Mouse (Mus musculus): ENCODE data around the gene Vegfd.

The Vegfd gene

GRCm38 (mm10) chrX:164408301-164408927, 35.2 kb downstream of the Vegfd start:
- peaks cover 16% of the 10 kb centered on the region for H3K4me1 ChIP-seq (replicated peaks; ENCODE audit: low read depth, low read length)
- no peak for TF ChIP-seq NANOG (IDR thresholded peaks at IDR 0.05; ENCODE audit: borderline replicate concordance, low read length)
- TF ChIP-seq POU5F1 (IDR thresholded peaks at IDR 0.05; ENCODE audit: borderline replicate concordance, low read length) = no peak
- no peak overlapping the region for H3K4me3 ChIP-seq (replicated peaks; ENCODE audit: low read length)
- no peaks in the 10 kb centered on the region for H3K9me3 ChIP-seq (ENCODE audit: low read length)
- H3K27me3 ChIP-seq (ENCODE audit: insufficient read depth, low read length) = no peaks in the 10 kb centered on the region
- H3K36me3 ChIP-seq (ENCODE audit: insufficient read depth, low read length) = no peaks in the 10 kb centered on the region

GRCm38 (mm10) chrX:164410562-164410961, 37.4 kb downstream of the Vegfd start:
- Histone ChIP-seq H3K27me3 (ENCODE audit: insufficient read depth, low read length) (no peaks in the 10 kb centered on the region), H3K36me3 (ENCODE audit: insufficient read depth, low read length) (no peaks in the 10 kb centered on the region), H3K9me3 (ENCODE audit: low read length) (no peaks in the 10 kb centered on the region), H3K4me3 (replicated peaks; ENCODE audit: low read length) (no peak overlapping the region), H3K4me1 (replicated peaks; ENCODE audit: low read depth, low read length) (peaks cover 21% of the 10 kb centered on the region)
- TF ChIP-seq CTCF (conservative IDR thresholded peaks at IDR 0.05; ENCODE audit: low read length) = no peak
- TF ChIP-seq NANOG (IDR thresholded peaks at IDR 0.05; ENCODE audit: borderline replicate concordance, low read length) = no peak
- no peak for TF ChIP-seq POU5F1 (IDR thresholded peaks at IDR 0.05; ENCODE audit: borderline replicate concordance, low read length)

- H3K27me3 ChIP-seq (ENCODE audit: insufficient read depth, low read length) = no peaks in the 10 kb centered on the region
- no peak for TF ChIP-seq POU5F1 (IDR thresholded peaks at IDR 0.05; ENCODE audit: borderline replicate concordance, low read length)
- TF ChIP-seq CTCF (conservative IDR thresholded peaks at IDR 0.05; ENCODE audit: low read length) = no peak
- no peak for TF ChIP-seq NANOG (IDR thresholded peaks at IDR 0.05; ENCODE audit: borderline replicate concordance, low read length)
- peaks cover 21% of the 10 kb centered on the region for H3K4me1 ChIP-seq (replicated peaks; ENCODE audit: low read depth, low read length)
- H3K4me3 ChIP-seq (replicated peaks; ENCODE audit: low read length) = no peak overlapping the region
- no peaks in the 10 kb centered on the region for H3K9me3 ChIP-seq (ENCODE audit: low read length)
- peaks cover 6% of the 10 kb centered on the region; the same call in 1 of the 2 replicates for H3K36me3 ChIP-seq (ENCODE audit: insufficient read depth, low read length)
These were observed 43.6 kb downstream of the Vegfd start for GRCm38 (mm10) chrX:164416803-164417202.

GRCm38 (mm10) chrX:164418008-164418407, 44.8 kb downstream of the Vegfd start:
- Histone ChIP-seq H3K27me3 (ENCODE audit: insufficient read depth, low read length) (no peaks in the 10 kb centered on the region), H3K36me3 (ENCODE audit: insufficient read depth, low read length) (peaks cover 18% of the 10 kb centered on the region), H3K4me1 (replicated peaks; ENCODE audit: low read depth, low read length) (peaks cover 22% of the 10 kb centered on the region), H3K4me3 (replicated peaks; ENCODE audit: low read length) (no peak overlapping the region), H3K9me3 (ENCODE audit: low read length) (no peaks in the 10 kb centered on the region)
- no peak for TF ChIP-seq NANOG (IDR thresholded peaks at IDR 0.05; ENCODE audit: borderline replicate concordance, low read length)
- no peak for TF ChIP-seq CTCF (conservative IDR thresholded peaks at IDR 0.05; ENCODE audit: low read length)
- no peak for TF ChIP-seq POU5F1 (IDR thresholded peaks at IDR 0.05; ENCODE audit: borderline replicate concordance, low read length)

DNA sequence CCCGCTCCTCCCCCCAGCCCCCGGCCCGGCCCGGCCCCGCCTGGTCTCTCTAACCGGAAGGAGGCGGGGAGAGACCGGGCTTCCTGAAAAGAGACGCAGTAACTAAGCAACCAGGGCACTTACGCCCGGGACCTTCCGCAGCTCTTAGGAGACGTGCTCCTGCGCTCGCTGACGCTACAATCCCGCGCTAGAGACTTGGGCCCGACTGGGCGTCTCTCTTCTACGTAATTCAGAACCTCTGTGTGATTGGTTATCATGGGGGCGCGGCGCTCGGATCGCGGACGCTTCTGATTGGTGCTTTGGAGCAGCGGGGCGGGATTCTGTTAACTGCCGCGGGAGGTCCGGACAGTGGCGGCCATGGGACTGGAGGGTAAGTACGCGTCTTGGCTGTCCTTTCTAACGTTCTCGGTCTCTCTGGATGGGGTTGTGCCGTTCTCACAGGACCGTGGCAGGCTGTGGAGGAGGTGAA, 46.3 kb downstream of the Vegfd start, which contains the start of gene Piga:
Gene Piga, plus strand, starts transcription at position 317 of the 469 bp plus-strand sequence.
- H3K27me3 ChIP-seq (ENCODE audit: insufficient read depth, low read length) = no peaks in the 10 kb centered on the region
- TF ChIP-seq CTCF (conservative IDR thresholded peaks at IDR 0.05; ENCODE audit: low read length) (no peak), POU5F1 (IDR thresholded peaks at IDR 0.05; ENCODE audit: borderline replicate concordance, low read length) (no peak), NANOG (IDR thresholded peaks at IDR 0.05; ENCODE audit: borderline replicate concordance, low read length) (no peak)
- H3K36me3 ChIP-seq (ENCODE audit: insufficient read depth, low read length) = peaks cover 32% of the 10 kb centered on the region
- H3K4me3 ChIP-seq (replicated peaks; ENCODE audit: low read length) = peak within 1 kb of the TSS; percentile 85
- no peaks in the 10 kb centered on the region for H3K9me3 ChIP-seq (ENCODE audit: low read length)
- H3K4me1 ChIP-seq (replicated peaks; ENCODE audit: low read depth, low read length) = peaks cover 22% of the 10 kb centered on the region

DNA sequence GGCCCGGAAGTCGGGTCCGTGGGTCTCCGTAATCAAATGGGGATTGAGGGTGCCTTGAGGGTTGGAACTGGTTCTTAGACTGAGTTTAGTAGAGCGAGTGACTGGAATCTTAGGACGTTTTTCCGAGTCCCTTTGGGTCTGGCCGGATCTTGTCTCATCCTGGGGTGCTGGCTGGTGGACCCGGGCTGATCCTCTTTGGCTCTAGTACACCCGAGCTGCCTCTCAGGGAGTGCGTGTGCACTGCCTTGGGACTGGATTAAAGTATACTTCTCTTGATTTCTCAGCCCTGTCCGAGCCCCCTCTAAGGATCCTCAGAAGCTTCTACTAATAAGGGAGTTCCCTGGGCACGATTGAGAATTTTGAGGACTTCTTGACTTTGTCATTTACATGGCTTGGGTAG, 46.8 kb downstream of the Vegfd start:
- Histone ChIP-seq H3K4me3 (replicated peaks; ENCODE audit: low read length) (peak overlapping the region; percentile 85), H3K27me3 (ENCODE audit: insufficient read depth, low read length) (no peaks in the 10 kb centered on the region), H3K9me3 (ENCODE audit: low read length) (no peaks in the 10 kb centered on the region), H3K4me1 (replicated peaks; ENCODE audit: low read depth, low read length) (peaks cover 18% of the 10 kb centered on the region), H3K36me3 (ENCODE audit: insufficient read depth, low read length) (peaks cover 36% of the 10 kb centered on the region)
- TF ChIP-seq NANOG (IDR thresholded peaks at IDR 0.05; ENCODE audit: borderline replicate concordance, low read length) = no peak
- TF ChIP-seq CTCF (conservative IDR thresholded peaks at IDR 0.05; ENCODE audit: low read length) = no peak
- TF ChIP-seq POU5F1 (IDR thresholded peaks at IDR 0.05; ENCODE audit: borderline replicate concordance, low read length) = no peak

- no peaks in the 10 kb centered on the region for H3K9me3 ChIP-seq (ENCODE audit: low read length)
- peak overlapping the region; percentile 85 for H3K4me3 ChIP-seq (replicated peaks; ENCODE audit: low read length)
- H3K36me3 ChIP-seq (ENCODE audit: insufficient read depth, low read length) = peaks cover 42% of the 10 kb centered on the region
- no peaks in the 10 kb centered on the region for H3K27me3 ChIP-seq (ENCODE audit: insufficient read depth, low read length)
- H3K4me1 ChIP-seq (replicated peaks; ENCODE audit: low read depth, low read length) = peaks cover 17% of the 10 kb centered on the region
- TF ChIP-seq NANOG (IDR thresholded peaks at IDR 0.05; ENCODE audit: borderline replicate concordance, low read length) = no peak
- TF ChIP-seq POU5F1 (IDR thresholded peaks at IDR 0.05; ENCODE audit: borderline replicate concordance, low read length) = no peak
- TF ChIP-seq CTCF (conservative IDR thresholded peaks at IDR 0.05; ENCODE audit: low read length) = no peak
These were observed 47.3 kb downstream of the Vegfd start for GRCm38 (mm10) chrX:164420518-164420917.

DNA sequence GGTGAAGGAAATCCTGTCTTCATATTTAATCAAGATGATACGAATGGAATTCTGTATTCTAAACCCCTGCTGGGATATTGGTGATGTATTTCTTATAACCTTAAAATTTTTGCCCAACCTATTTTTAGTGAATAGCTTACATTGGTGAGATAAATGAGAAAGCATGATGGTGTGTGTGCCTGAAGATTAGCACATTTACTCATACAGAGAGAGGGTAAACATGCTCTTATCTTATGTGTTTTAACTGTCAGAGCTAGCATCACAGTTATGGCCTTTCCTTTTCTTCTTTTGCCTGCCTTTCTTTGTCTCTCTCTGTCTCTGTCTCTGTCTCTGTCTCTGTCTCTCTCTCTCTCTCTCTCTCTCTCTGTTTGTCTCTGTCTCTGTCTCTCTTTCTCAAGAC, 51.6 kb downstream of the Vegfd start:
- Histone ChIP-seq H3K4me1 (replicated peaks; ENCODE audit: low read depth, low read length) (peaks cover 14% of the 10 kb centered on the region), H3K9me3 (ENCODE audit: low read length) (no peaks in the 10 kb centered on the region), H3K4me3 (replicated peaks; ENCODE audit: low read length) (no peak overlapping the region), H3K36me3 (ENCODE audit: insufficient read depth, low read length) (peaks cover 79% of the 10 kb centered on the region), H3K27me3 (ENCODE audit: insufficient read depth, low read length) (no peaks in the 10 kb centered on the region)
- TF ChIP-seq CTCF (conservative IDR thresholded peaks at IDR 0.05; ENCODE audit: low read length) = no peak
- TF ChIP-seq NANOG (IDR thresholded peaks at IDR 0.05; ENCODE audit: borderline replicate concordance, low read length) = no peak
- no peak for TF ChIP-seq POU5F1 (IDR thresholded peaks at IDR 0.05; ENCODE audit: borderline replicate concordance, low read length)

- Histone ChIP-seq H3K4me1 (replicated peaks; ENCODE audit: low read depth, low read length) (no peaks in the 10 kb centered on the region), H3K36me3 (ENCODE audit: insufficient read depth, low read length) (peaks cover 93% of the 10 kb centered on the region)
- no peak for TF ChIP-seq POU5F1 (IDR thresholded peaks at IDR 0.05; ENCODE audit: borderline replicate concordance, low read length)
- no peak for TF ChIP-seq NANOG (IDR thresholded peaks at IDR 0.05; ENCODE audit: borderline replicate concordance, low read length)
These were observed 54.1 kb downstream of the Vegfd start for GRCm38 (mm10) chrX:164427295-164427694.

More at GRCm38 (mm10) chrX:164427295-164427694, 54.1 kb downstream of the Vegfd start:
- no peak overlapping the region for H3K4me3 ChIP-seq (replicated peaks; ENCODE audit: low read length)
- H3K9me3 ChIP-seq (ENCODE audit: low read length) = no peaks in the 10 kb centered on the region
- no peaks in the 10 kb centered on the region for H3K27me3 ChIP-seq (ENCODE audit: insufficient read depth, low read length)

All from E14TG2a.4 (cell line).